In genomic region chr11:120190526-120191412, GRCm38 (mm10) we compare ENCODE assay signal across 7 mouse cellular contexts. TPM values are rescaled to one million over a fixed set of nuclear protein-coding genes. Genes with fewer than 3 reads are reported as not detected.
DNase-seq lines count a peak whose midpoint lies in the region; ATAC-seq and TF ChIP-seq lines count a peak whose summit lies in the region.

No protein-coding gene starts in this region.

- 43% methylated on average over 14 of the region's 14 CpGs for WGBS in lung, postnatal 0 days
- WGBS in forebrain, postnatal 0 days: 51% methylated on average over 14 of the region's 14 CpGs
- 24% methylated on average over 14 of the region's 14 CpGs for WGBS in limb, embryonic 13.5 days
- 42% methylated on average over 14 of the region's 14 CpGs for WGBS in stomach, embryonic 16.5 days

- H3K9ac ChIP-seq in lung, postnatal 0 days (replicated peaks; ENCODE audit: low read depth): no peak overlapping the region
- peak overlapping the region; percentile 95 for H3K9ac ChIP-seq in forebrain, postnatal 0 days
- peak overlapping the region; percentile 66 for H3K9ac ChIP-seq in limb, embryonic 13.5 days
- peak overlapping the region; percentile 69 for H3K9ac ChIP-seq in stomach, embryonic 16.5 days (ENCODE audit: low read length)

- H3K9me3 ChIP-seq in lung, postnatal 0 days (ENCODE audit: low read length): no peaks in the 10 kb centered on the region
- no peaks in the 10 kb centered on the region for H3K9me3 ChIP-seq in forebrain, postnatal 0 days (ENCODE audit: low read length)
- H3K9me3 ChIP-seq in limb, embryonic 13.5 days: no peaks in the 10 kb centered on the region
- no peaks in the 10 kb centered on the region for H3K9me3 ChIP-seq in stomach, embryonic 16.5 days (replicated peaks; ENCODE audit: control insufficient read depth, low read length)

- H3K4me3 ChIP-seq in lung, postnatal 0 days (ENCODE audit: low read depth, low read length): peak overlapping the region; percentile 85
- H3K4me3 ChIP-seq in forebrain, postnatal 0 days (ENCODE audit: low read depth, low read length): peak overlapping the region; percentile 92; the same call in 1 of the 2 replicates
- peak overlapping the region; percentile 88 for H3K4me3 ChIP-seq in limb, embryonic 13.5 days
- H3K4me3 ChIP-seq in stomach, embryonic 16.5 days (replicated peaks; ENCODE audit: low read length): peak overlapping the region; percentile 88

- no peaks in the 10 kb centered on the region for H3K36me3 ChIP-seq in lung, postnatal 0 days (ENCODE audit: insufficient read depth, low read length)
- H3K36me3 ChIP-seq in forebrain, postnatal 0 days (ENCODE audit: insufficient read depth): no peaks in the 10 kb centered on the region
- peaks cover under 1% of the 10 kb centered on the region; the same call in 1 of the 2 replicates for H3K36me3 ChIP-seq in limb, embryonic 13.5 days
- no peaks in the 10 kb centered on the region for H3K36me3 ChIP-seq in stomach, embryonic 16.5 days (ENCODE audit: control insufficient read depth, insufficient read depth, low read length)

- H3K4me2 ChIP-seq in lung, postnatal 0 days (replicated peaks; ENCODE audit: low read depth, low read length): peak overlapping the region; percentile 94
- peak overlapping the region; percentile 97 for H3K4me2 ChIP-seq in forebrain, postnatal 0 days (ENCODE audit: low read depth)
- H3K4me2 ChIP-seq in limb, embryonic 13.5 days (replicated peaks): peak overlapping the region; percentile 98
- H3K4me2 ChIP-seq in stomach, embryonic 16.5 days (ENCODE audit: low read depth, low read length): peak overlapping the region; percentile 60

- DNase-seq in lung, postnatal 0 days (ENCODE audit: low spot score): no peak
- DNase-seq in lung, postnatal 25 days (ENCODE audit: low spot score): no peak
- DNase-seq in forebrain, postnatal 0 days: no peak
- DNase-seq in left cerebral cortex, adult 8-10 months (ENCODE audit: low spot score in 2 of 2): no peak
- DNase-seq in adrenal gland, postnatal 25 days: no peak

- H3K4me1 ChIP-seq in lung, postnatal 0 days (ENCODE audit: insufficient read depth, low read depth, low read length): peaks cover 17% of the 10 kb centered on the region
- H3K4me1 ChIP-seq in forebrain, postnatal 0 days (ENCODE audit: insufficient read depth): peaks cover 7% of the 10 kb centered on the region
- H3K4me1 ChIP-seq in limb, embryonic 13.5 days: peaks cover 31% of the 10 kb centered on the region
- peaks cover 20% of the 10 kb centered on the region for H3K4me1 ChIP-seq in stomach, embryonic 16.5 days (ENCODE audit: control insufficient read depth, insufficient read depth, low read length)

- peak overlapping the region; percentile 67 for H3K27ac ChIP-seq in lung, postnatal 0 days (ENCODE audit: low read length)
- peak overlapping the region; percentile 42; the same call in 1 of the 2 replicates for H3K27ac ChIP-seq in forebrain, postnatal 0 days (ENCODE audit: low read depth, low read length)
- H3K27ac ChIP-seq in limb, embryonic 13.5 days: peak overlapping the region; percentile 75
- peak overlapping the region; percentile 82 for H3K27ac ChIP-seq in stomach, embryonic 16.5 days (ENCODE audit: low read length)

- no peak for TF ChIP-seq CTCF in lung, postnatal 0 days (IDR thresholded peaks at IDR 0.05)
- no peak for TF ChIP-seq CTCF in forebrain, postnatal 0 days (IDR thresholded peaks at IDR 0.05; ENCODE audit: low read depth)

- no peaks in the 10 kb centered on the region for H3K27me3 ChIP-seq in lung, postnatal 0 days (replicated peaks; ENCODE audit: insufficient read depth, low read length)
- no peaks in the 10 kb centered on the region for H3K27me3 ChIP-seq in forebrain, postnatal 0 days (ENCODE audit: insufficient read depth, low read length)
- H3K27me3 ChIP-seq in limb, embryonic 13.5 days: no peaks in the 10 kb centered on the region
- H3K27me3 ChIP-seq in stomach, embryonic 16.5 days (ENCODE audit: control insufficient read depth, insufficient read depth, low read length): no peaks in the 10 kb centered on the region

- TF ChIP-seq EP300 in lung, postnatal 0 days (IDR thresholded peaks at IDR 0.05): no peak

- ATAC-seq in lung, postnatal 0 days: no peak
- ATAC-seq in forebrain, postnatal 0 days: no peak
- ATAC-seq in limb, embryonic 13.5 days (ENCODE audit: low FRiP score, low read depth): no peak
- ATAC-seq in stomach, embryonic 16.5 days (ENCODE audit: insufficient read depth, low FRiP score): no peak

RNA-seq across cellular contexts. Expression of gene Slc38a10, which starts 39.6 kb away (rescaled TPM):
- 66.6 and 69.4 TPM in 2 replicates for polyA plus RNA-seq in lung, postnatal 0 days (2015; fragmentation: Nextera tagmentation; extraction: Ambion mirVana)
- 114 and 147 TPM in 2 replicates for total RNA-seq in forebrain, postnatal 0 days (2014; rRNA removed)
- 90.4 and 97.0 TPM in 2 replicates for polyA plus RNA-seq in forebrain, postnatal 0 days (2015; fragmentation: Nextera tagmentation; extraction: Ambion mirVana)
- polyA plus RNA-seq in limb, embryonic 13.5 days (2015; fragmentation: Nextera tagmentation; extraction: Ambion mirVana): 86.4 and 94.5 TPM in 2 replicates
- 95.9 and 99.2 TPM in 2 replicates for polyA plus RNA-seq in stomach, embryonic 16.5 days (2015; fragmentation: Nextera tagmentation; extraction: Ambion mirVana)
- 10 to 100 TPM; 80.0 to 98.8 (median 89.6) TPM for total RNA-seq in left cerebral cortex, adult 8-10 months (2022)
- 122 and 163 TPM in 2 replicates for total RNA-seq in adrenal gland, postnatal 25 days (2021)

RNA-seq across cellular contexts. Expression of gene Bahcc1, which starts 42.0 kb away (rescaled TPM):
- polyA plus RNA-seq in lung, postnatal 0 days (2015; fragmentation: Nextera tagmentation; extraction: Ambion mirVana): 5.9 and 6.6 TPM in 2 replicates
- 19.3 and 26.5 TPM in 2 replicates for total RNA-seq in forebrain, postnatal 0 days (2014; rRNA removed)
- 3.9 and 6.5 TPM in 2 replicates for polyA plus RNA-seq in forebrain, postnatal 0 days (2015; fragmentation: Nextera tagmentation; extraction: Ambion mirVana)
- polyA plus RNA-seq in limb, embryonic 13.5 days (2015; fragmentation: Nextera tagmentation; extraction: Ambion mirVana): 12.7 and 13.8 TPM in 2 replicates
- 4.5 and 5.6 TPM in 2 replicates for polyA plus RNA-seq in stomach, embryonic 16.5 days (2015; fragmentation: Nextera tagmentation; extraction: Ambion mirVana)
- total RNA-seq in left cerebral cortex, adult 8-10 months (2022): 10 to 100 TPM; 20.8 to 23.0 (median 21.6) TPM
- total RNA-seq in adrenal gland, postnatal 25 days (2021): 23.8 and 25.8 TPM in 2 replicates
